In the genomic region with DNA sequence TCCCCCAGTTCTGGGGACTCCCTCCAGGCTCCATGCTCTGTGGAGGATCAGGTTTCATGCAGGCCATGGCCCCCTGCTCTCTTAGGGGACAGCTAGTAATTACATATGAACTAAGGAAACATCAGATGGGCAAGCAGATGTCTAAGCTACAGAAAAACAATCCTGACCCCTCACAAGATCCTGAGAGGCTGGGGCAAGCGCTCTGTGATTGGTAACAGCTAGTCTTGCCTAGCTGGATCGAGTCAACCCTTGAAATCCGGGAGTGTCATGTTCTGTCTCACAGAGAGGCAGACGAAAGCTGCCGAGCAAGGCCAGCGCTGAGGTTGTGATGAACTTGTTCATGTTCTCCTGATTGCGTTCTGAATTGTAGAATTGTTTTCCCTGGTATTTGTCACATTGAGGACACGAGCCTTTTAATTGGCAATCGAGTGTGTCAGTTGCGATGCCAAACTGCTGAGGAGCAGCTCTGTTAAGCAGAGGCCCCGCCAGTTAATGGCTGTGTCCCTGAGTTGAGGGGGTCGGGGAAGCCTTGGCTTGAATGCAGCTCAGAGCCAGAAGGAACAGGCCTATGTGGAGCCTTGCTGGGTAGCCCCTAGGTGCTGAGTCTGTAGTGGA, we compare ENCODE assay signal across 15 mouse cellular contexts. TPM values are rescaled to one million over a fixed set of nuclear protein-coding genes. Genes with fewer than 3 reads are reported as not detected.
DNase-seq lines count a peak whose midpoint lies in the region; ATAC-seq and TF ChIP-seq lines count a peak whose summit lies in the region.
"Had no signal": no experiment of that assay in that cellular context is flagged by ENCODE, and none has a peak within 500 bp of the region (broad histone marks: within the 10 kb centered on the region; RNA-seq: fewer than 3 reads in every experiment).

No protein-coding gene starts in this region.

- 0 out of 2 replicates have a peak overlapping the region, but pooled peaks have one; percentile 3 for H3K9ac ChIP-seq in heart, embryonic 13.5 days
- H3K9ac ChIP-seq in neural tube, embryonic 15.5 days (replicated peaks) = no peak overlapping the region
- H3K9ac ChIP-seq in forebrain, postnatal 0 days = no peak overlapping the region
- H3K9ac ChIP-seq: liver, embryonic 14.5 days had no signal

- no peak overlapping the region for H3K27ac ChIP-seq in heart, embryonic 13.5 days (replicated peaks)
- no peak overlapping the region for H3K27ac ChIP-seq in neural tube, embryonic 15.5 days (replicated peaks)
- H3K27ac ChIP-seq in forebrain, postnatal 0 days (ENCODE audit: low read depth, low read length) = no peak overlapping the region
- H3K27ac ChIP-seq: left cerebral cortex, adult 2 months; liver, embryonic 14.5 days had no signal

- intact Hi-C loops in heart, postnatal 10 days (cut with DNase I) = no loop called here

- no peak overlapping the region for H3K4me3 ChIP-seq in heart, embryonic 13.5 days
- H3K4me3 ChIP-seq in neural tube, embryonic 15.5 days (replicated peaks) = no peak overlapping the region
- no peak overlapping the region for H3K4me3 ChIP-seq in forebrain, postnatal 0 days (ENCODE audit: low read depth, low read length)
- H3K4me3 ChIP-seq: left cerebral cortex, adult 2 months; myocyte had no signal

- no peaks in the 10 kb centered on the region for H3K27me3 ChIP-seq in heart, embryonic 13.5 days (replicated peaks)
- no peaks in the 10 kb centered on the region for H3K27me3 ChIP-seq in neural tube, embryonic 15.5 days (replicated peaks)
- no peaks in the 10 kb centered on the region for H3K27me3 ChIP-seq in forebrain, postnatal 0 days (ENCODE audit: insufficient read depth, low read length)

- no peak for ATAC-seq in heart, embryonic 13.5 days (ENCODE audit: extremely low read depth, insufficient number of reproducible peaks, low FRiP score, low TSS enrichment)
- ATAC-seq in neural tube, embryonic 15.5 days (ENCODE audit: low FRiP score) = no peak
- ATAC-seq in forebrain, postnatal 0 days = peak; percentile 54; the same call in 1 of the 2 replicates

- H3K4me2 ChIP-seq in heart, embryonic 13.5 days = no peak overlapping the region
- no peak overlapping the region for H3K4me2 ChIP-seq in neural tube, embryonic 15.5 days
- H3K4me2 ChIP-seq in forebrain, postnatal 0 days (ENCODE audit: low read depth) = no peak overlapping the region

- no peaks in the 10 kb centered on the region for H3K9me3 ChIP-seq in heart, embryonic 13.5 days
- no peaks in the 10 kb centered on the region for H3K9me3 ChIP-seq in neural tube, embryonic 15.5 days (replicated peaks)
- H3K9me3 ChIP-seq in forebrain, postnatal 0 days (ENCODE audit: low read length) = no peaks in the 10 kb centered on the region

- no peak for DNase-seq in heart, postnatal 10 days
- peak; percentile 45 for DNase-seq in neural tube, embryonic 10.5 days (ENCODE audit: extremely low spot score, low spot score)
- DNase-seq in forebrain, postnatal 0 days = no peak
- peak; percentile 10 for DNase-seq in yolk sac, embryonic 10.5 days (ENCODE audit: low spot score)
- no peak for DNase-seq in thymus, postnatal 14 days
- no peak for DNase-seq in left cerebral cortex, adult 11 months (ENCODE audit: low spot score)
- DNase-seq: cerebellum, adult 9-11 months; heart, postnatal 4 days; kidney, adult 9 months; thymus, adult 2 months had no signal

- WGBS in heart, embryonic 13.5 days = 38% methylated on average over 12 of the region's 12 CpGs
- 29% methylated on average over 12 of the region's 12 CpGs for WGBS in neural tube, embryonic 15.5 days
- WGBS in forebrain, postnatal 0 days = 22% methylated on average over 12 of the region's 12 CpGs

- no peaks in the 10 kb centered on the region for H3K36me3 ChIP-seq in heart, embryonic 13.5 days
- no peaks in the 10 kb centered on the region for H3K36me3 ChIP-seq in neural tube, embryonic 15.5 days
- no peaks in the 10 kb centered on the region for H3K36me3 ChIP-seq in forebrain, postnatal 0 days (ENCODE audit: insufficient read depth)

- H3K4me1 ChIP-seq in heart, embryonic 13.5 days = peaks cover 10% of the 10 kb centered on the region; the same call in 1 of the 2 replicates
- peaks cover 9% of the 10 kb centered on the region for H3K4me1 ChIP-seq in neural tube, embryonic 15.5 days
- H3K4me1 ChIP-seq in forebrain, postnatal 0 days (ENCODE audit: insufficient read depth) = no peaks in the 10 kb centered on the region

- TF ChIP-seq CTCF in forebrain, postnatal 0 days (IDR thresholded peaks at IDR 0.05; ENCODE audit: low read depth) = no peak

RNA-seq across cellular contexts. Expression of gene Klhl29, which starts 56.0 kb away (rescaled TPM):
- polyA plus RNA-seq in heart, embryonic 13.5 days (2015; fragmentation: Nextera tagmentation; extraction: Ambion mirVana) = 0.29 TPM in 2 replicates
- total RNA-seq in heart, postnatal 10 days (2021) = 1 to 10 TPM in 1 of 2 experiments, under 1 TPM in 1; 0.96 to 1.1 TPM
- 2.8 and 3.9 TPM in 2 replicates for polyA plus RNA-seq in neural tube, embryonic 15.5 days (2015; fragmentation: Nextera tagmentation; extraction: Ambion mirVana)
- total RNA-seq in forebrain, postnatal 0 days (2014; rRNA removed) = 8.2 and 9.6 TPM in 2 replicates
- polyA plus RNA-seq in forebrain, postnatal 0 days (2015; fragmentation: Nextera tagmentation; extraction: Ambion mirVana) = 2.0 and 2.7 TPM in 2 replicates

Comparison
In these comparisons a context has a peak if more than half of its experiments do, and no peak if none do; other contexts are left out.
1. DNase-seq: peak in neural tube, embryonic 10.5 days (single experiment) and yolk sac, embryonic 10.5 days (single experiment); none in heart, postnatal 10 days (0 of 2), forebrain, postnatal 0 days (single experiment), thymus, postnatal 14 days (single experiment) and left cerebral cortex, adult 11 months (single experiment).